Mouse (Mus musculus) cerebellum, adult (tissue): Measurements from ENCODE around the gene Wrap53.

Source experiments
- ATAC-seq: cut with Nextera tagmentation; 2 replicates; pipeline ENCODE4 v1.9.2; 2017; ENCODE audit warnings: mild to moderate bottlenecking, moderate library complexity, mixed read lengths; ENCODE audit not compliant: insufficient number of reproducible peaks, low FRiP score, low TSS enrichment

Gene Wrap53

GRCm38 (mm10) chr11:69603516-69603915 is 23.5 kb upstream of the Wrap53 start:
- no peak for ATAC-seq

- ATAC-seq, result no peak
Observed at GRCm38 (mm10) chr11:69601768-69602167, 21.7 kb upstream of the Wrap53 start.

- no peak for ATAC-seq
Observed at GRCm38 (mm10) chr11:69600098-69600497, 20.0 kb upstream of the Wrap53 start.

- ATAC-seq, result no peak
Observed at GRCm38 (mm10) chr11:69599436-69599835, 19.4 kb upstream of the Wrap53 start.

- ATAC-seq, result no peak
Observed at GRCm38 (mm10) chr11:69594853-69595252, 14.8 kb upstream of the Wrap53 start.

- ATAC-seq, result no peak
Observed at GRCm38 (mm10) chr11:69592799-69593198, 12.7 kb upstream of the Wrap53 start.

GRCm38 (mm10) chr11:69591899-69592637 is 12.0 kb upstream of the Wrap53 start:
- ATAC-seq, result peak; percentile 36; the same call in 1 of the 2 replicates

GRCm38 (mm10) chr11:69591424-69591823 is 11.4 kb upstream of the Wrap53 start:
- ATAC-seq, result no peak

- ATAC-seq, result no peak
Observed at GRCm38 (mm10) chr11:69590622-69591021, 10.6 kb upstream of the Wrap53 start.

- no peak for ATAC-seq
Observed at GRCm38 (mm10) chr11:69589207-69589834, 9.3 kb upstream of the Wrap53 start.

- no peak for ATAC-seq
Observed at GRCm38 (mm10) chr11:69585718-69586325, 5.8 kb upstream of the Wrap53 start.

- ATAC-seq, result no peak
Observed at GRCm38 (mm10) chr11:69584937-69585336, 4.9 kb upstream of the Wrap53 start.

GRCm38 (mm10) chr11:69584008-69584407 is 4.0 kb upstream of the Wrap53 start:
- no peak for ATAC-seq

- no peak for ATAC-seq
Observed at GRCm38 (mm10) chr11:69582230-69582805, 2.3 kb upstream of the Wrap53 start.

- ATAC-seq, result no peak
Observed at GRCm38 (mm10) chr11:69581814-69582213, 1.8 kb upstream of the Wrap53 start.

- peak; percentile 67; the same call in 1 of the 2 replicates for ATAC-seq
Observed at GRCm38 (mm10) chr11:69581147-69581688, 1.2 kb upstream of the Wrap53 start.

- no peak for ATAC-seq
Observed at GRCm38 (mm10) chr11:69580572-69581146, 604 bp upstream of the Wrap53 start.

- peak; percentile 87 for ATAC-seq
Observed at GRCm38 (mm10) chr11:69579128-69580017, 682 bp downstream of the Wrap53 start.

- no peak for ATAC-seq
Observed at GRCm38 (mm10) chr11:69578301-69578700, 1.8 kb downstream of the Wrap53 start.

- no peak for ATAC-seq
Observed at GRCm38 (mm10) chr11:69576307-69576706, 3.7 kb downstream of the Wrap53 start.
